Mouse (Mus musculus): Measurements from ENCODE around the gene 5730522E02Rik.
A peak's percentile ranks its signal among the peaks of the same experiment; 100 is the strongest.
"Not testable (repeated sequence)": the region's sequence is repeated elsewhere in the genome, so short reads cannot be mapped to it uniquely, and the experiment has no call there.

5730522E02Rik gene

GRCm38 (mm10) chr11:26210582-26211180 is at the start of gene 5730522E02Rik:
Gene 5730522E02Rik (minus strand): TSS chr11:26210763.
- no peak for DNase-seq (ENCODE audit: low spot score in 2 of 2)

GRCm38 (mm10) chr11:26236540-26236939 is 26.0 kb upstream of the 5730522E02Rik start:
- DNase-seq (ENCODE audit: low spot score in 2 of 2) = no peak

- no peak for DNase-seq (ENCODE audit: low spot score in 2 of 2)
These were observed 19.3 kb upstream of the 5730522E02Rik start for GRCm38 (mm10) chr11:26229895-26230294.

- not testable (repeated sequence) for DNase-seq (ENCODE audit: low spot score in 2 of 2)
These were observed 3.1 kb upstream of the 5730522E02Rik start for GRCm38 (mm10) chr11:26213643-26214042.

GRCm38 (mm10) chr11:26209811-26210581 is 567 bp downstream of the 5730522E02Rik start:
- peak; percentile 37 to 66 for DNase-seq (ENCODE audit: low spot score in 2 of 2)

- DNase-seq (ENCODE audit: low spot score in 2 of 2) = no peak
These were observed 7.1 kb downstream of the 5730522E02Rik start for GRCm38 (mm10) chr11:26203466-26203865.

- no peak for DNase-seq (ENCODE audit: low spot score in 2 of 2)
These were observed 7.7 kb downstream of the 5730522E02Rik start for GRCm38 (mm10) chr11:26202842-26203241.

GRCm38 (mm10) chr11:26201778-26202097 is 8.8 kb downstream of the 5730522E02Rik start:
- DNase-seq (ENCODE audit: low spot score in 2 of 2) = no peak

- DNase-seq (ENCODE audit: low spot score in 2 of 2) = peak in 1 of 2 experiments; percentile 50
These were observed 9.4 kb downstream of the 5730522E02Rik start for GRCm38 (mm10) chr11:26200970-26201777.

- no peak for DNase-seq (ENCODE audit: low spot score in 2 of 2)
These were observed 15.1 kb downstream of the 5730522E02Rik start for GRCm38 (mm10) chr11:26195468-26195867.

- DNase-seq (ENCODE audit: low spot score in 2 of 2) = no peak
These were observed 23.2 kb downstream of the 5730522E02Rik start for GRCm38 (mm10) chr11:26187231-26187967.

- no peak for DNase-seq (ENCODE audit: low spot score in 2 of 2)
These were observed 40.0 kb downstream of the 5730522E02Rik start for GRCm38 (mm10) chr11:26170572-26170971.

GRCm38 (mm10) chr11:26167609-26167971 is 43.0 kb downstream of the 5730522E02Rik start:
- DNase-seq (ENCODE audit: low spot score in 2 of 2) = no peak

GRCm38 (mm10) chr11:26166966-26167608 is 43.5 kb downstream of the 5730522E02Rik start:
- no peak for DNase-seq (ENCODE audit: low spot score in 2 of 2)

GRCm38 (mm10) chr11:26164651-26165259 is 45.8 kb downstream of the 5730522E02Rik start:
- no peak for DNase-seq (ENCODE audit: low spot score in 2 of 2)

- DNase-seq (ENCODE audit: low spot score in 2 of 2) = no peak
These were observed 49.2 kb downstream of the 5730522E02Rik start for GRCm38 (mm10) chr11:26161354-26161753.

GRCm38 (mm10) chr11:26159033-26159432 is 51.5 kb downstream of the 5730522E02Rik start:
- DNase-seq (ENCODE audit: low spot score in 2 of 2) = no peak

GRCm38 (mm10) chr11:26140024-26140423 is 70.5 kb downstream of the 5730522E02Rik start:
- no peak for DNase-seq (ENCODE audit: low spot score in 2 of 2)

- DNase-seq (ENCODE audit: low spot score in 2 of 2) = no peak
These were observed 72.5 kb downstream of the 5730522E02Rik start for GRCm38 (mm10) chr11:26138013-26138412.

- no peak for DNase-seq (ENCODE audit: low spot score in 2 of 2)
These were observed 79.7 kb downstream of the 5730522E02Rik start for GRCm38 (mm10) chr11:26130911-26131310.

- DNase-seq (ENCODE audit: low spot score in 2 of 2) = no peak
These were observed 81.5 kb downstream of the 5730522E02Rik start for GRCm38 (mm10) chr11:26129054-26129453.

Measured in cerebellum, postnatal 4 days (tissue).